Mouse (Mus musculus) bone marrow macrophage, adult 2 months (primary cell): ENCODE results near the gene Itga8.

Experiments
- CTCF ChIP-seq: IDR thresholded peaks from 2 replicates; pipeline ENCODE4 v1.5.1; 2012; ENCODE audit warnings: low read depth, mild to moderate bottlenecking, low read length, moderate library complexity
- POLR2A ChIP-seq: IDR thresholded peaks from 2 replicates; pipeline ENCODE4 v1.6.1; 2012; ENCODE audit warnings: mild to moderate bottlenecking, low read depth, low read length, borderline replicate concordance

DNA sequence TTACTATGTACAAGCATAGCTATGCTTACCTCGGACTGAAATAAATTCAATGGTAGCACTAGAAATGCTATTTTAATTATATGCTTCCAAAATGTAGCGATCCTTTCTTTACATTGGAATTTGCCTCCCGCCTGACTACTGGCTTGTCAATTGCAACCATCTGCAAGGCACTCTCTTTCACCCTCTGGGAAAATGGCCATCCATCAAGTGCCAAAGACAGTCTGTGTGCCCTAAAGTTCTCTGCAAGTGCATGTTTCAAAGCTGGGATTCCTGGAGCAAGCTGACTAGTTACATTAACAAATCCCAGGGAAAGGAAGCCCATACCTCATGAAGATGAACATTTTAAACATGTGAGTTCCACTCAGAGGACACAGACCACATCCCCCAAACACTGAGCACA is 145.3 kb downstream of the Itga8 start:
- TF ChIP-seq CTCF (no peak), POLR2A (no peak)
